Mouse (Mus musculus): ENCODE data around the gene Prkn.
"Not testable (repeated sequence)": the region's sequence is repeated elsewhere in the genome, so short reads cannot be mapped to it uniquely, and the experiment has no call there.

The Prkn gene

GRCm38 (mm10) chr17:11117508-11117907, 277.3 kb downstream of the Prkn start:
- in situ Hi-C loops (cut with MboI; ENCODE audit: unreplicated experiment in 2 of 2) = no loop called here

GRCm38 (mm10) chr17:11124048-11124447, 283.9 kb downstream of the Prkn start:
- in situ Hi-C loops (cut with MboI; ENCODE audit: unreplicated experiment in 2 of 2) = no loop called here

- in situ Hi-C loops (cut with MboI; ENCODE audit: unreplicated experiment in 2 of 2) = no loop called here
Observed at GRCm38 (mm10) chr17:11127217-11127616, 287.0 kb downstream of the Prkn start.

- in situ Hi-C loops (cut with MboI; ENCODE audit: unreplicated experiment in 2 of 2) = no loop called here
Observed at GRCm38 (mm10) chr17:11130919-11131318, 290.7 kb downstream of the Prkn start.

GRCm38 (mm10) chr17:11142321-11142720, 302.1 kb downstream of the Prkn start:
- in situ Hi-C loops (cut with MboI; ENCODE audit: unreplicated experiment in 2 of 2) = no loop called here

GRCm38 (mm10) chr17:11156119-11156518, 315.9 kb downstream of the Prkn start:
- in situ Hi-C loops (cut with MboI; ENCODE audit: unreplicated experiment in 2 of 2) = no loop called here

- in situ Hi-C loops (cut with MboI; ENCODE audit: unreplicated experiment in 2 of 2) = no loop called here
Observed at GRCm38 (mm10) chr17:11157536-11157935, 317.4 kb downstream of the Prkn start.

GRCm38 (mm10) chr17:11161436-11161835, 321.3 kb downstream of the Prkn start:
- in situ Hi-C loops (cut with MboI; ENCODE audit: unreplicated experiment in 2 of 2) = no loop called here

- in situ Hi-C loops (cut with MboI; ENCODE audit: unreplicated experiment in 2 of 2) = no loop called here
Observed at GRCm38 (mm10) chr17:11162770-11163169, 322.6 kb downstream of the Prkn start.

- in situ Hi-C loops (cut with MboI; ENCODE audit: unreplicated experiment in 2 of 2) = no loop called here
Observed at GRCm38 (mm10) chr17:11187356-11187755, 347.2 kb downstream of the Prkn start.

- in situ Hi-C loops (cut with MboI; ENCODE audit: unreplicated experiment in 2 of 2) = no loop called here
Observed at GRCm38 (mm10) chr17:11188494-11188893, 348.3 kb downstream of the Prkn start.

GRCm38 (mm10) chr17:11190306-11190705, 350.1 kb downstream of the Prkn start:
- in situ Hi-C loops (cut with MboI; ENCODE audit: unreplicated experiment in 2 of 2) = no loop called here

- in situ Hi-C loops (cut with MboI; ENCODE audit: unreplicated experiment in 2 of 2) = no loop called here
Observed at GRCm38 (mm10) chr17:11198134-11198533, 357.9 kb downstream of the Prkn start.

- in situ Hi-C loops (cut with MboI; ENCODE audit: unreplicated experiment in 2 of 2) = not testable (repeated sequence)
Observed at GRCm38 (mm10) chr17:11209063-11209462, 368.9 kb downstream of the Prkn start.

GRCm38 (mm10) chr17:11211006-11211405, 370.8 kb downstream of the Prkn start:
- in situ Hi-C loops (cut with MboI; ENCODE audit: unreplicated experiment in 2 of 2) = no loop called here

- in situ Hi-C loops (cut with MboI; ENCODE audit: unreplicated experiment in 2 of 2) = no loop called here
Observed at GRCm38 (mm10) chr17:11211591-11211990, 371.4 kb downstream of the Prkn start.

- in situ Hi-C loops (cut with MboI; ENCODE audit: unreplicated experiment in 2 of 2) = no loop called here
Observed at GRCm38 (mm10) chr17:11213689-11214088, 373.5 kb downstream of the Prkn start.

GRCm38 (mm10) chr17:11229011-11229410, 388.8 kb downstream of the Prkn start:
- in situ Hi-C loops (cut with MboI; ENCODE audit: unreplicated experiment in 2 of 2) = no loop called here

GRCm38 (mm10) chr17:11229426-11229825, 389.2 kb downstream of the Prkn start:
- in situ Hi-C loops (cut with MboI; ENCODE audit: unreplicated experiment in 2 of 2) = no loop called here

- in situ Hi-C loops (cut with MboI; ENCODE audit: unreplicated experiment in 2 of 2) = no loop called here
Observed at GRCm38 (mm10) chr17:11230604-11231395, 390.6 kb downstream of the Prkn start.

- in situ Hi-C loops (cut with MboI; ENCODE audit: unreplicated experiment in 2 of 2) = no loop called here
Observed at GRCm38 (mm10) chr17:11235273-11235672, 395.1 kb downstream of the Prkn start.

- in situ Hi-C loops (cut with MboI; ENCODE audit: unreplicated experiment in 2 of 2) = no loop called here
Observed at GRCm38 (mm10) chr17:11245040-11245439, 404.9 kb downstream of the Prkn start.

- in situ Hi-C loops (cut with MboI; ENCODE audit: unreplicated experiment in 2 of 2) = no loop called here
Observed at GRCm38 (mm10) chr17:11249216-11249615, 409.0 kb downstream of the Prkn start.

All from v-Abl transformed pro-B cells (cell line).